Mouse (Mus musculus): ENCODE data around the gene H2-M11. TPM values are rescaled to one million over a fixed set of nuclear protein-coding genes. Genes with fewer than 3 reads are reported as not detected.

The H2-M11 gene
- not detected for polyA plus RNA-seq (2017; shearing (Covaris generic))

GRCm38 (mm10) chr17:36546775-36547174 is at the start of gene H2-M11:
TSS of gene H2-M11 (plus strand) at chr17:36547075.

Other genes starting within 250 kb of the H2-M11 start
- gene H2-M10.1, start 220.9 kb upstream of the H2-M11 start, polyA plus RNA-seq (2017; shearing (Covaris generic)), result not detected
- gene H2-M10.3, start 178.7 kb upstream of the H2-M11 start, polyA plus RNA-seq (2017; shearing (Covaris generic)), result not detected
- gene H2-M10.4, start 84.7 kb upstream of the H2-M11 start, polyA plus RNA-seq (2017; shearing (Covaris generic)), result not detected
- under 1 TPM; 0.28 to 0.60 TPM for gene H2-M9, start 95.6 kb downstream of the H2-M11 start, polyA plus RNA-seq (2017; shearing (Covaris generic))
- gene H2-M1, start 125.1 kb downstream of the H2-M11 start, polyA plus RNA-seq (2017; shearing (Covaris generic)), result not detected
- gene H2-M10.5, start 225.8 kb downstream of the H2-M11 start, polyA plus RNA-seq (2017; shearing (Covaris generic)), result under 1 TPM; 0.11 to 0.29 TPM